ENCODE assay signal across 8 mouse cellular contexts in the genomic region with DNA sequence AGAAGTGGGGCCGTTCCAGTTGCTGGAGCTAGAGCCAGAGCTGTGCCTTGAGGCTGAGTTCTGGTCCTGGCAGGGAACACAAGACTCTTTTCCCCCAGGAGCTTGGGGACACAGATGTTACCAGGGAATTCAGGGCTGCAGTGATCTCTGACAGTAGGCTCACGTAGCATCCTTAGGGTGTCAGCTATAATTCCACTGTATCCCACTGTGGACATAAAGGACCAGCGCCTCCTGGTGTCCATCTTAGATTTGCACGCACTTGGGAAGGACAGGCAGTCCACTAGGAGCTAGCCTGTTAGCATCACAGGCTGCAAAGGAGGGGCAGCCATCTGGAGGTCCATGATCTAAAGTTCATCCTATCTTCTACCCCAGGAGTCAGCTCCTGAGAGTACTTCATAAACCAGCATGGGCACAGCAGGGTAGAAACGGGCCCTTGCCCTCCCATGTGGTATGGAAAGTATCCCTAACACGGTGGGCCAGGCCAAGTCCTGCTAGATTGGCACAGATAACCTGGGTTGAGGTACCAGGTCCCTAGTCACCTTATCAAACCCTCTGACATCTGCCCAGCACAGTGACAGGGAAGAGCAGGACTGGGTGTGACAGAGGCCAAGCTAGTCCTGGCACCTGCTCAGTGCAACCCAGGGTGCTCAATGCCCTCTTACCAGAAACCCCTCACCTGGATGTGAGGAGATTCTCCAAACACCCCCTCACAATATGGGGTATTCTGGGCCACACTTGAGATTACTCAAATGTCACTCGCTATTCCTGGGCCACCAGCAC. TPM values are rescaled to one million over a fixed set of nuclear protein-coding genes. Genes with fewer than 3 reads are reported as not detected.
DNase-seq lines count a peak whose midpoint lies in the region; TF ChIP-seq lines count a peak whose summit lies in the region.

No protein-coding gene starts in this region.

- H3K27ac ChIP-seq in left cerebral cortex, adult 2 months: peak overlapping the region; percentile 77
- no peak overlapping the region; the same call in 1 of the 2 replicates for H3K27ac ChIP-seq in embryonic facial prominence, embryonic 10.5 days (replicated peaks)
- no peak overlapping the region for H3K27ac ChIP-seq in midbrain, embryonic 10.5 days (replicated peaks)

- no peaks in the 10 kb centered on the region for H3K36me3 ChIP-seq in embryonic facial prominence, embryonic 10.5 days (replicated peaks)
- H3K36me3 ChIP-seq in midbrain, embryonic 10.5 days: no peaks in the 10 kb centered on the region

- H3K4me3 ChIP-seq in left cerebral cortex, adult 2 months: peak overlapping the region; percentile 31
- H3K4me3 ChIP-seq in embryonic facial prominence, embryonic 10.5 days: no peak overlapping the region
- H3K4me3 ChIP-seq in midbrain, embryonic 10.5 days: no peak overlapping the region

- H3K4me1 ChIP-seq in embryonic facial prominence, embryonic 10.5 days: peaks cover 40% of the 10 kb centered on the region
- peaks cover 52% of the 10 kb centered on the region for H3K4me1 ChIP-seq in midbrain, embryonic 10.5 days

- WGBS in embryonic facial prominence, embryonic 10.5 days: 57% methylated on average over 7 of the region's 7 CpGs
- 62% methylated on average over 7 of the region's 7 CpGs for WGBS in midbrain, embryonic 10.5 days

- intact Hi-C loops in left cerebral cortex, adult 2 months (cut with DNase I): loop anchor here (2.0 kb wide), 1 partner anchor 31 kb away; no protein-coding TSS in a partner anchor
- intact Hi-C loops in heart, postnatal 14 days (cut with DNase I): loop anchor here (1.0 kb wide), 1 partner anchor 31 kb away; no protein-coding TSS in a partner anchor

- TF ChIP-seq CTCF in left cerebral cortex, adult 2 months (IDR thresholded peaks at IDR 0.05): peak; percentile 74

- DNase-seq in left cerebral cortex, adult 2 months (ENCODE audit: extremely low spot score in 1 of 2, low spot score in 2 of 2): peak; percentile 46 to 63
- DNase-seq in left cerebral cortex, adult 8-10 months (ENCODE audit: low spot score in 2 of 2): no peak
- DNase-seq in adrenal gland, postnatal 25 days: peak; percentile 67
- peak; percentile 72 for DNase-seq in embryonic facial prominence, embryonic 10.5 days (ENCODE audit: low spot score)
- DNase-seq in heart, postnatal 14 days: peak; percentile 77 to 85
- peak; percentile 81 to 90 for DNase-seq in kidney, postnatal 36 days
- peak; percentile 62 for DNase-seq in midbrain, embryonic 10.5 days (ENCODE audit: low spot score)
- peak; percentile 64 for DNase-seq in thymus, postnatal 4 days

- no peaks in the 10 kb centered on the region for H3K27me3 ChIP-seq in embryonic facial prominence, embryonic 10.5 days (replicated peaks; ENCODE audit: low read depth, poor library complexity, severe bottlenecking)
- H3K27me3 ChIP-seq in midbrain, embryonic 10.5 days (ENCODE audit: low read depth, poor library complexity, severe bottlenecking): no peaks in the 10 kb centered on the region

- H3K9me3 ChIP-seq in embryonic facial prominence, embryonic 10.5 days: no peaks in the 10 kb centered on the region
- H3K9me3 ChIP-seq in midbrain, embryonic 10.5 days (replicated peaks): no peaks in the 10 kb centered on the region

RNA-seq across cellular contexts. Expression of a gene that starts 53.8 kb away (rescaled TPM):
- total RNA-seq in left cerebral cortex, adult 2 months (2021): 100 to 1,000 TPM; 235 to 280 TPM
- total RNA-seq in left cerebral cortex, adult 8-10 months (2022): 100 to 1,000 TPM; 209 to 241 (median 226) TPM
- total RNA-seq in adrenal gland, postnatal 25 days (2021): 26.9 and 27.1 TPM in 2 replicates
- polyA plus RNA-seq in embryonic facial prominence, embryonic 10.5 days (2016; fragmentation: Nextera tagmentation; extraction: Ambion mirVana): 15.8 and 17.4 TPM in 2 replicates
- 100 to 1,000 TPM; 104 to 109 TPM for total RNA-seq in heart, postnatal 14 days (2021)
- polyA plus RNA-seq in midbrain, embryonic 10.5 days (2016; fragmentation: Nextera tagmentation; extraction: Ambion mirVana): 26.4 and 42.7 TPM in 2 replicates

Comparison
In these comparisons a context has a peak if more than half of its experiments do, and no peak if none do; other contexts are left out.
1. DNase-seq: peak in left cerebral cortex, adult 2 months (2 of 2), adrenal gland, postnatal 25 days (single experiment), embryonic facial prominence, embryonic 10.5 days (single experiment), heart, postnatal 14 days (2 of 2), kidney, postnatal 36 days (2 of 2), midbrain, embryonic 10.5 days (single experiment) and thymus, postnatal 4 days (single experiment); none in left cerebral cortex, adult 8-10 months (0 of 2).